Mouse (Mus musculus) embryo, embryonic 10.5 days (tissue): ENCODE results near the gene D10Wsu102e.
"Not testable (repeated sequence)": the region's sequence is repeated elsewhere in the genome, so short reads cannot be mapped to it uniquely, and the experiment has no call there.

Experiments
- DNase-seq: peaks from one replicate; pipeline ENCODE4 v3.0.0-alpha.2; 2015; ENCODE audit warnings: low spot score

Gene D10Wsu102e

DNA sequence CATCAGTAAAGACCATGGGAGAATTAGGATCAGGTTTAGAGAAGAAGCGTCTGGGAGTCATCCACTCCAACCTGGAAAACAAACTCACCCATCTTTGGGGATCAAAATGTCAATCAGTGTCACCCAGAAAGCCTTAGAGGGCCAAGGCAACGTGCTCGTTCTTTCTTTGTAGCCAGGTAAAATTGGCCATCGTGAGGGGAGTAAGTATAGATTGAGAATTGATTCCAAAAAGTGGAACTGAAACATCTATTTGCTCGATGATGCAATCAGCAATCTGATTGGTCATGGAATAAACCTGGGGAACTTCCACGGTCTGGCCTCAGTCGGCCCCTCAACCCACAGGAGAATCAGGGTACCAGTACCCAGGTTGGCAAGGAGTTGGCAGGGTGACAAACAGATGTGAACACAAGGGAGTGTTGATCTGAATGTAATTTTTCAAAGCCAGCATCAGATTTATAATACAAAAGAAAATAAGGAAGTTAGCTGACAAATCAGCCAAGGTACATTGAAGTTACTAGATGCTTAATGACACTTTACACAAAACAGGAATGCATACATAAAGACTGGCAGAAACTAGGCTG lies 25.4 kb downstream of the D10Wsu102e start:
- DNase-seq, result no peak

- no peak for DNase-seq
Measured at GRCm38 (mm10) chr10:83397336-83397735, 37.3 kb downstream of the D10Wsu102e start.

DNA sequence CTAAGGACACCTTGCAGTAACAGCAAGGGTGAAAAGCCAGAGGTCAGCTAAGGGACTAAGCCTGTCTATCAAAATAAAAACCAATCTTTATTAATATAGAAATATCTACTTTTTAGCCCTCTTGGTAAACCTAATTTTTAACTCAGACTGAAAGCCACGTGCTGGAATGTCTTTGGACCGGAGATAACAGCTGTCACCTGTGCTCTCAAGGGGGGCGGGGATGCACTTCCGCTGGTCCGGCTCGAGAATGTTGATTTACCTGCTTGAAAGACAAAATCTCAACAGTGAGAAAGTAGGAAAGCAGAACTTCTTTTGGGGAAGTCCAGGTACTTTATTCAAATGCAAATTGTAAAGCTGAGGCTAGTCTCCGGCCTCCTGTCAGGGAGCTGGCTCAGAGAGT lies 40.9 kb downstream of the D10Wsu102e start:
- not testable (repeated sequence) for DNase-seq

GRCm38 (mm10) chr10:83405031-83405430 lies 45.0 kb downstream of the D10Wsu102e start:
- no peak for DNase-seq

- DNase-seq, result no peak
Measured at GRCm38 (mm10) chr10:83405711-83406110, 45.7 kb downstream of the D10Wsu102e start.

DNA sequence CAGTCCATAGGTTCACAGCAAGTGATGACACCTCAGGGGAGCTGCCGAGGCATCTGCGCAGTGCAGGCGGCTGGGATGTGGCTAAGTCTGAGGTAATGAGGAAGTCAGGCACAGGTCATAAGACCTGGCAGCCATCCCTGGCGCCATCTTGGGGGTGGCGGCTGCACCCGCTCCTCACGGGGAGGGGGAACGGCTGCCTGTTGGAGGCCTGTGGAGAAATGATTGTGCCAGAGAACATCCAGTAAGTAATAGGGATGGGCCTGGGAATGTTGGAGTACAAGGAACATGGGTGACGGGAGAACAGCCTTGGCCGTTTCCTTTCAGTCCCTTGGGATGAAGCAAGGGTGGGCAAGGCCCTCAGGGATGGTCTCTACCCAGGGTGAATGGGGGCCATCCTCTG lies 47.1 kb downstream of the D10Wsu102e start:
- no peak for DNase-seq

- DNase-seq, result not testable (repeated sequence)
Measured at GRCm38 (mm10) chr10:83418466-83418865, 58.4 kb downstream of the D10Wsu102e start.

DNA sequence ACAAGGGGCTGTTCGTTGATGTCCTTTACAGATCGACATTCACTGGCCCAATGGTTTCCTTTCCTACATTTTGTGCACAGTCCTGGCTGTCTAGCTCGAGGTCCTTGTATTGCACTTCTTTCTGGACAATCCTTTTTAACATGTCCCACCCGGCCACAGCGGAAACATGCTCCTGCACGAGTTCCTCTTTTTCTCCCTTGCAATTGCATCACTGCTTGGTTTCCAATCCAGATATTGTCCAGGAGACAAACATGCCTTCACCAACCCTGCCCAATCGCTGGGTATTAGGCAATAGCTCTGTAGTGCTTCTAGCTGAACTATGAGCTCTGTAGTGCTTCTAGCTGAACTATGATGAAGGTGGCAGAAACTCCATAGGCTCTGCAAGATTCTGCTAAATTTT lies 88.6 kb downstream of the D10Wsu102e start:
- DNase-seq, result no peak

DNA sequence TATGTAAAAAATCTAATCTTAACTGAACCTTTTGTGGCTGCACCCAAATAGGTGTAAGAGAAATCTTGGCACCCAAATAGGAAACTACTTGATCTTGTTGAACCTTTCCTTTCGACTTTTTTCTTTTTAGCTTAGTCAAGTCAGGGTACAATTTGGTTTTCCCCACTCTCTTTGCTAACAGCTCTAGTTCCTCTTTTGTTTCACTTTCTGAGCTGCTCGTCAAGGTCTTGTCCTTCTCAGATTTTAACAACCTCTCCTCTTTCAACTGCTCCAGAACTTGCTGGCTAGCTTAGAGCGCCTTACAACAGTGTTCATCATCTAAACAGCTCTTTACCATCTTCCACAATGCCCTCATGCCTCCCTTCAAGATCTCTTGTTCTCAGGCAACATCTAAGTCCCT lies 97.5 kb downstream of the D10Wsu102e start:
- no peak for DNase-seq

GRCm38 (mm10) chr10:83475226-83475625 lies 115.2 kb downstream of the D10Wsu102e start:
- DNase-seq, result no peak

DNA sequence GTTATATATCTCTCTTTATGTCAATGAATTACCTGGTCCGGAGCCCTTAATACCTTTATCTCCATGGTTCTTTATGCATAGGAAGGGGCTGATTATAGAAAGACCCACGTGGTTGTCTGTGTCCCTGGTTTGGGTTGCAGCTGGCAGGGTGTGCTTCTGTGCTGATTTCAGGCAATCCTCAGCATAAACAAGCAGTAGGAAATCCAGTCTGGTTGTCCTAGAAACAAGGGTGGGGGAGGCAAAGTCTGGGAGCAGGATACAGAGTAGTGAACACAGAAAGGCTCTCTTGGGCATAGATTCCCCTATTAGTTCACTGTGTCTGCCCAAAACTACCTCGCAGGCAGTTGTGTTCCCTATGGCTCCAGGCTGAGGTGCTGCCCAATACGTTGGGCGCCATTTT lies 117.3 kb downstream of the D10Wsu102e start:
- DNase-seq, result no peak

GRCm38 (mm10) chr10:83490506-83490905 lies 130.5 kb downstream of the D10Wsu102e start:
- DNase-seq, result no peak

GRCm38 (mm10) chr10:83497321-83497720 lies 137.3 kb downstream of the D10Wsu102e start:
- DNase-seq, result no peak

DNA sequence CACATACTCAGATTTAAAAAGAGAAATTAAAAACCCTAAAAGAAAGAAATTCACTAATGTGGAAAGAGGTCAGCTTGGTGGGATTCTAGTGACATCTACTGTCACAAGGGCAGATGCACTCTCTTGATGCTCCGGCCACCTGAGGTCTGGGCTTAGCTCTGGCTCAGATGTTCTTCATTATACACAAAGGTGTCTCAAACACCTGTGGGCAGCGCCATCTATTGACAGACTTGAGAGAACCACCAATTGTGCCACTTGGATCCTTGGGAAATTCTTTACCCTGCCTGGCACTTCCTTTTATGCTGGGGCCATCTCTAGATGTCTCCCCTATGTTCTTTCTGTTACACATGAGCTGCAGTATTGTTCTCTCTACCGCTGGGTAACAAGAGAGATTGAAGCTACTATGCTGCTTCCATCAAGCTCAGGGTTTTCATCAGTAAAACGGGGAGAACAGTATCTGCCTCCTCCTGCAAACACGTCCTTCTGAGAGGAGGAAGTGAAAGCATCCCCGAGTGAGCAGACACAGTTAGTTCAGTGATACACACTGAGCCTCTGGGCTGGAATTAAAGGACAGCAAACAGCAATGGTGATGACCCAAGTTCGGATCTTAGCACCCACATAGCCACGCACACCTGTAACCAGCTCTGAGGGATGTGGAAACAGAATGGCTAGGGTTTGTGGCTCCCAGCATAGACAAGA lies 149.1 kb downstream of the D10Wsu102e start:
- peak; percentile 8 for DNase-seq

DNA sequence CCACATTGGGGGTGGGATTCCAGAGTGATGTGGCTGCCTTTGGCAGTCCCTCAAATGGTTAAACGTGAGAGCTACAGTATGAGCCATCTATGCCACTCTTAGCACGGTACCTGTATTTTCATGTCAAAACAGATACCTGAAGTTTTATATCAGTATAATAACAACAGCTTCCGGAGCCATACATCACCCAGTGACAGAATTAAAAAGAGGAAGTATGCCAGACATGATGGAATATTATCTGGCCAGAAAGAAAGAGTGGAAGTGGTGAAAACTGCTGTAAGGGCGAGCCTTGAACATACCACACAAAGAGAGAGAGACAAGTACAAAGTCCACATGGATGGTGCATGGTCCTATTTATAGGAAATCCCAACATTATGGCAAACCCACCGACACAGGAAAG lies 151.3 kb downstream of the D10Wsu102e start:
- DNase-seq, result no peak

DNA sequence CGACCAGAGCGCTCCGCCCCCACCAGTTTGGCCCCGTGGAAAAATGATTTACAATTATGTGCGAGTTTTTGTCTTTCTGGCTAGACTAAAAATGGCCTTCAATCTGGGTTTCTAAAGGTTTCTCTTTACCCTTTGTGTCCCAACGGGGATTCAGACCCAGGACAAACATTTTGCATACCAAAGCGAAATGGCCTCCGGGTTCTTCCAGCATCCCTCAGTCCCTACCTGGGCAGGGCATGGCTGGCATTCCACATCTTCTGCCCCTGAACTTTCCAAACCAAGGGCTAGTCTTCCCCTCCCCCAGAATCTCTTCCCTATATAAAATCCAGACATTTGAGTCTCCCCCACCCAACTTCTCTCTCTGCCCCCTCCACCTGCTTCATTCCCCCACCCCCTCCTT lies 153.7 kb downstream of the D10Wsu102e start:
- DNase-seq, result no peak

DNA sequence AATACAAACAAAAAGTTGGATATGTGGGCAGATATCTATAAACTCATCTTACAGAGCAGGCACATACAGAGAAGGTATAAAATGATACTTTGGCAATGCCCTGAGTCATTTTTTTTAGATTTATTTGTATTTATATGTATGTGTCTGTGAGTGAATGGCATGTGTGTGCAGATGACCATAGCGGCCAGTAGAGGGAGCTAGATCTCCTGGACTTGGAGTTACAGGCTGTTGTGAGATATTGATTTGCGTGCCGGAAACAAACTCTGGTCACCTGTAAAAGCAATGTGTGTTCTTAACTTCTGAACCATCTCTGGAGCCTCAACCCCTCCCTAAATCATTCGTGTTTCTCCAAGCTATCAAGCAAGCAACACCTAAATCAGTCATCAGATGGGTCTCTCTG lies 161.0 kb downstream of the D10Wsu102e start:
- DNase-seq, result no peak

DNA sequence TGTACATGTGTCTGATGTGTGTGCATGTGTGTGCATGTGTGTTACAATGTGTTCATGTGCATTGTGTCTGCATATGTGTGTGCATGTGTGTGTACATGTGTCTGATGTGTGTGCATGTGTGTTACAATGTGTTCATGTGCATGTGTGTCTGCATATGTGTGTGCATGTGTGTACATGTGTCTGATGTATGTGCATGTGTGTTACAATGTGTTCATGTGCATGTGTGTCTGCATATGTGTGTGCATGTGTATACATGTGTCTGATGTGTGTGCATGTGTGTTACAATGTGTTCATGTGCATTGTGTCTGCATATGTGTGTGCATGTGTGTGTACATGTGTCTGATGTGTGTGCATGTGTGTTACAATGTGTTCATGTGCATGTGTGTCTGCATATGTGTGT lies 164.2 kb downstream of the D10Wsu102e start:
- DNase-seq, result not testable (repeated sequence)

GRCm38 (mm10) chr10:83530384-83530967 lies 170.5 kb downstream of the D10Wsu102e start:
- DNase-seq, result no peak

GRCm38 (mm10) chr10:83533258-83533909 lies 173.4 kb downstream of the D10Wsu102e start:
- peak; percentile 42 for DNase-seq

DNA sequence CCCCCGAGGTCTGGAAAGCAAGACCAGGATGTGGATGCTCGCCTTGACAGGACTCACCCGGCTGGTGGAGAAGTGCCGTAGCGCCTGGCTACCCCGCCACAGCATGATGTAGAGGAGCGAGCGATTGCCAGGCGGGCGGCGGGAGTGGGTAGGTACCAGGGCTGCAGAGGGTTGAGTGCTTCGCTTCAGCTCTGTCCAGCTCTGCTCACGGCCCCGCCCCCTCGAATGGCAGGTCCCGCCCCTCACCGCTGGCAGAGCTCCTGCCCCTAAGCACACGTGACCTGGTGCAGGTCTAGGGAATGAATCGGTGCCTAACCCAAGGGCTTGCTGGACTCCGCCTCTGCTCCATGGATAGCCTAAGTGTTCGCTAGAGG lies 173.9 kb downstream of the D10Wsu102e start, which contains the start of gene Aldh1l2:
TSS of gene Aldh1l2 (minus strand) at position 231 of the 374 bp plus-strand sequence.
- DNase-seq, result peak; percentile 90

GRCm38 (mm10) chr10:83536436-83536835 lies 176.4 kb downstream of the D10Wsu102e start:
- no peak for DNase-seq
